ENCODE assay signal across 8 mouse cellular contexts in genomic region chr4:133197355-133197754, GRCm38 (mm10). TPM values are rescaled to one million over a fixed set of nuclear protein-coding genes. Genes with fewer than 3 reads are reported as not detected.
DNase-seq lines count a peak whose midpoint lies in the region; ATAC-seq lines count a peak whose summit lies in the region.

No protein-coding gene starts in this region.

- H3K9me3 ChIP-seq in heart, embryonic 14.5 days (ENCODE audit: control insufficient read depth, low read length): no peaks in the 10 kb centered on the region
- H3K9me3 ChIP-seq in forebrain, embryonic 13.5 days (replicated peaks): no peaks in the 10 kb centered on the region
- H3K9me3 ChIP-seq in limb, embryonic 15.5 days: no peaks in the 10 kb centered on the region

- peaks cover 50 to 55% of the 10 kb centered on the region in 2 experiments for H3K4me1 ChIP-seq in heart, embryonic 14.5 days (ENCODE audit: control insufficient read depth in 2 of 2, insufficient read depth in 2 of 2, low read length in 2 of 2)
- peaks cover 55% of the 10 kb centered on the region for H3K4me1 ChIP-seq in forebrain, embryonic 13.5 days
- H3K4me1 ChIP-seq in limb, embryonic 15.5 days: peaks cover 65% of the 10 kb centered on the region

- peaks cover 54% of the 10 kb centered on the region for H3K36me3 ChIP-seq in heart, embryonic 14.5 days (ENCODE audit: control insufficient read depth, insufficient read depth, low read length)
- H3K36me3 ChIP-seq in forebrain, embryonic 13.5 days (ENCODE audit: poor library complexity, severe bottlenecking): peaks cover 44% of the 10 kb centered on the region
- H3K36me3 ChIP-seq in limb, embryonic 15.5 days: peaks cover 43% of the 10 kb centered on the region

- no peak for ATAC-seq in heart, embryonic 14.5 days (ENCODE audit: insufficient number of reproducible peaks, insufficient read depth, low FRiP score, low read depth)
- peak; percentile 17; the same call in 1 of the 2 replicates for ATAC-seq in forebrain, embryonic 13.5 days
- ATAC-seq in limb, embryonic 15.5 days (ENCODE audit: insufficient number of reproducible peaks, low FRiP score, low TSS enrichment, low read depth): no peak

- no peak overlapping the region for H3K4me2 ChIP-seq in heart, embryonic 14.5 days (ENCODE audit: low read length)
- 0 out of 2 replicates have a peak overlapping the region, but pooled peaks have one; percentile 2 for H3K4me2 ChIP-seq in forebrain, embryonic 13.5 days
- no peak overlapping the region for H3K4me2 ChIP-seq in limb, embryonic 15.5 days

- 24% methylated on average over 5 of the region's 5 CpGs for WGBS in heart, embryonic 14.5 days
- WGBS in forebrain, embryonic 13.5 days: 7% methylated on average over 5 of the region's 5 CpGs
- 9% methylated on average over 5 of the region's 5 CpGs for WGBS in limb, embryonic 15.5 days

- H3K27ac ChIP-seq in heart, embryonic 14.5 days (replicated peaks in 1 of 2; ENCODE audit: control insufficient read depth in 1 of 2, insufficient read depth in 1 of 2, low read depth in 2 of 2, low read length in 2 of 2): peak overlapping the region; percentile 76 to 90; a peak in 3 of 4 replicates
- peak overlapping the region; percentile 85 for H3K27ac ChIP-seq in forebrain, embryonic 13.5 days
- peak overlapping the region; percentile 87 for H3K27ac ChIP-seq in limb, embryonic 15.5 days

- no peaks in the 10 kb centered on the region for H3K27me3 ChIP-seq in heart, embryonic 14.5 days (ENCODE audit: control insufficient read depth, insufficient read depth, low read length)
- H3K27me3 ChIP-seq in forebrain, embryonic 13.5 days: no peaks in the 10 kb centered on the region
- H3K27me3 ChIP-seq in limb, embryonic 15.5 days: no peaks in the 10 kb centered on the region

- no peak for DNase-seq in heart, adult 9 months (ENCODE audit: low spot score in 2 of 2)
- peak; percentile 25 for DNase-seq in Muller cell, postnatal 12 days (ENCODE audit: inconsistent ontology term)
- no peak for DNase-seq in right cerebral cortex, postnatal 25 days
- DNase-seq in adrenal gland, postnatal 4 days (ENCODE audit: low spot score in 2 of 2): no peak
- no peak for DNase-seq in cerebellum, postnatal 14 days

- peak overlapping the region; percentile 35 for H3K9ac ChIP-seq in heart, embryonic 14.5 days (ENCODE audit: low read length)
- H3K9ac ChIP-seq in forebrain, embryonic 13.5 days: peak overlapping the region; percentile 39
- no peak overlapping the region for H3K9ac ChIP-seq in limb, embryonic 15.5 days

- no peak overlapping the region for H3K4me3 ChIP-seq in heart, embryonic 14.5 days (ENCODE audit: control insufficient read depth in 1 of 2, insufficient read depth in 1 of 2, low read depth in 1 of 2, low read length in 2 of 2)
- no peak overlapping the region for H3K4me3 ChIP-seq in forebrain, embryonic 13.5 days
- no peak overlapping the region for H3K4me3 ChIP-seq in limb, embryonic 15.5 days

RNA-seq across cellular contexts. Expression of gene Cd164l2, which starts 14.6 kb away (rescaled TPM):
- polyA plus RNA-seq in heart, embryonic 14.5 days (2014; fragmentation: Nextera tagmentation; extraction: Ambion mirVana): 0.42 and 0.82 TPM in 2 replicates
- 0.17 and 0.30 TPM in 2 replicates for polyA plus RNA-seq in forebrain, embryonic 13.5 days (2015; fragmentation: Nextera tagmentation; extraction: Ambion mirVana)
- 3.6 and 5.2 TPM in 2 replicates for polyA plus RNA-seq in limb, embryonic 15.5 days (2015; fragmentation: Nextera tagmentation; extraction: Ambion mirVana)
- total RNA-seq in adrenal gland, postnatal 4 days (2021): 1 to 10 TPM; 2.3 to 5.2 TPM

RNA-seq across cellular contexts. Expression of gene Gpr3, which starts 15.0 kb away (rescaled TPM):
- polyA plus RNA-seq in heart, embryonic 14.5 days (2014; fragmentation: Nextera tagmentation; extraction: Ambion mirVana): 0.20 and 0.58 TPM in 2 replicates
- 0.33 and 0.57 TPM in 2 replicates for polyA plus RNA-seq in forebrain, embryonic 13.5 days (2015; fragmentation: Nextera tagmentation; extraction: Ambion mirVana)
- polyA plus RNA-seq in limb, embryonic 15.5 days (2015; fragmentation: Nextera tagmentation; extraction: Ambion mirVana): not detected in 2 replicates
- total RNA-seq in adrenal gland, postnatal 4 days (2021): under 1 TPM in 1 of 2 experiments, not detected in 1; 0.31 TPM

RNA-seq across cellular contexts. Expression of gene Map3k6, which starts 43.3 kb away (rescaled TPM):
- 1.6 and 2.3 TPM in 2 replicates for polyA plus RNA-seq in heart, embryonic 14.5 days (2014; fragmentation: Nextera tagmentation; extraction: Ambion mirVana)
- 0.92 and 1.0 TPM in 2 replicates for polyA plus RNA-seq in forebrain, embryonic 13.5 days (2015; fragmentation: Nextera tagmentation; extraction: Ambion mirVana)
- 21.3 and 21.4 TPM in 2 replicates for polyA plus RNA-seq in limb, embryonic 15.5 days (2015; fragmentation: Nextera tagmentation; extraction: Ambion mirVana)
- total RNA-seq in adrenal gland, postnatal 4 days (2021): 10 to 100 TPM; 24.8 to 25.2 TPM
